Mouse (Mus musculus) ovary, postnatal 14 days (tissue): ENCODE data around the gene Celf2.

ENCODE experiments used
- DNase-seq: peaks from one replicate; pipeline ENCODE4 v3.0.0; 2022; ENCODE audit warnings: low spot score

The Celf2 gene

DNA sequence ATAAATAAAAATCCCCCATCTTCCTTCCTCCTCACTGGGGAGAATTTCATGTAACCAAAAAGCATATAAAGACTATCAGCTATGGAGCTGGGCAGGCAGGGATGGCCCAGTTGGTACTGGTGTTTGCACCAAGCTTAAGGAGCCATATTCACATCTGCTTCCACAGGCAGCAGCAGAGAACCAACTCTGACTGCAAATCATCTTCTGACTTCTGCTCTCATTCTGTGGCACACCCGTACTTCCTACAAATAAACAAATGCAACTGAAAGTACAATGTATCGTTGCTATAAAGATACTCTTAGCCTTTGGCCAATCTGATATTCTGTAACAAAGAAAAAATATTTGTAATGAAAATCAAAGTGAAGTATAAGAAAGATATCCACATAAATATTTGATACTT, 819.7 kb downstream of the Celf2 start:
- no peak for DNase-seq

DNA sequence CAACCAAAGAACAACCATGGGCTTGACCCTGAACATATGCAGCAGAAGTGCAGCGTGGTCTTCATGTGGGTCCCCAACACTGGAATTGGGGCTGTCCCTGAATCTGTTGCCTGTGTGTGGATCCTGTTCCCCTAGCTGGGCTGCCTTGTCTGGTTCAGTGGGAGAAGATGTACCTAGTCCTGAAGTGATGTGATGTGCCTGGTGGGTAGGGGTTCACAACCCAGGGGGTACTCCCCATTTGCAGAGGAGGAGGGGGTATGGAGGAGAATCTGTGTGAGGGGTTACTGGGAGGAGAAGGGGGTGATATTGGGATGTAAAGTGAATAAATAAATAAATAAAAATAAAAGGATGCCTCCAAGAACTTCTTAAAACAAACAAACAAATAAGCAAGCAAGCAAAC, 831.1 kb downstream of the Celf2 start:
- no peak for DNase-seq

DNA sequence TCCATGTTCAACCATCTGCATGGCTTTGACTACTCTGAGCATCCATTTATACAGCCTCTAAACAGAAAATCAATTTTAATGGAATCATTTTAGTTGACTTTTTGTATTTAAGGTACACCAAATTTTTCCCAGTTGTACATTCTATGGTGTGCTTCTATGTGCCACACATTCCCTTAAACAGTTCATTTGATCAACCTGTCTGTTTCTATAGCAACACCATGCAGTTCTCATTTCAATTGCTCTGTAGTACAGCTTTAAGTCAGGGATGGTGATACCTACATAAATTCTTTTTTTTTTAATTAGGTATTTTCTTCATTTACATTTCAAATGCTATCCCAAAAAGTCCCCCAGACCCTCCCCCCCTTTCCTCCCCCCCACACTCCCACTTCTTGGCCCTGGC, 831.9 kb downstream of the Celf2 start:
- DNase-seq = no peak

DNA sequence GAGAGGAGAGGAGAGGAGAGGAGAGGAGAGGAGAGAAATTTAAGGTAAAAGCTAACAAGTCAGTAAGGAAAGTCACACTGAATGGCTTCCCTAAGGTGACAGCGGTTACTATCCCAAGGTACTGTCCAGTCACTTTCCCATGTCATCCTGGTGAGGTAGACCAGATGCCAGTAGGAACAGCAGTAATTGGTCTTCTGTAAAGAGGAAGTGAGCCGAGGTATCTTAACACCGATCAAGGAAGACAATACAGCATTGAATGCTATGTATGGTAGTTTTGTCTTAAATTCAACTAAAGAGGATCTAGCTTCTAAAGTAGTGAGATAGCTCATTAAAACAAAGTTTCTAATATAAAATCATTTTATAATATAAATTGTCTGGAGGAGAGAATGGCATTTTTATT, 835.0 kb downstream of the Celf2 start:
- DNase-seq = no peak

DNA sequence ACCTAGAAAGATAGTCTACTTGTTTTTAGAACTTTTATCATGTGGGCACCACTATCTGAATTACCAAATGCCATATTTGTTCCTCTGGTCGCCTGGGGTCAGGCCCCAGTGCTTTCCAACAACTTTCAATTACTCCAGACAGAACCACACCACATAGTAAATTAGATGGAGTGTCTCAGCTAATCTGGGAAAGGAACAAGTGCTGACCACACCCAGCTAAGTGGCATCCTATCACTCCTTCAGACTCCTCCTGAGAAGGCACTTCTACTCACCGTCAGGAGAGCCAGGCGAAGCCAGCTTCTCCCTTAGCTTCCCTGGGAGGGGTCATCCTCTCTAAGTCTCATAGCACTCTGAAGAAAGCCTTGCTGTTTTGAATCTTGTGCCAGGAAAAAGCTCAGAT, 835.9 kb downstream of the Celf2 start:
- DNase-seq = no peak

DNA sequence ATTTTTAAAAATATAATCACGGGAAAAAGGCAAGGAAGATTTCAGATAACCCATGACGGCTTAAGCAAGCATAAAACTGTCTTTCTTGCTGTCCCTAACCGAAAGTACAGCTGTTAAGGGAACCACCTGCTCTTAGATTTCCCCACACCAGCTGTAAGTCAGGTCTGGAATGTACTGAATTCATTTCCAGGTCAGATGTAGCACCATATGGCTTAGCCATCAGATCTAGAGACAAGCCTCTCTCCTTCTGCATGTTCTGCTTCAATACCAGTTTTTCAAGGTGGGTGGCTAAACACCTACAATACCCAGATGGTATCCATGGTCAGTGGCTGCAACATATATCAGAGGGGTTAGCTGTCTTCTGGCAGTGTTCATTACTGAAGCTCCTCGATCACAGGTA, 841.8 kb downstream of the Celf2 start:
- no peak for DNase-seq

DNA sequence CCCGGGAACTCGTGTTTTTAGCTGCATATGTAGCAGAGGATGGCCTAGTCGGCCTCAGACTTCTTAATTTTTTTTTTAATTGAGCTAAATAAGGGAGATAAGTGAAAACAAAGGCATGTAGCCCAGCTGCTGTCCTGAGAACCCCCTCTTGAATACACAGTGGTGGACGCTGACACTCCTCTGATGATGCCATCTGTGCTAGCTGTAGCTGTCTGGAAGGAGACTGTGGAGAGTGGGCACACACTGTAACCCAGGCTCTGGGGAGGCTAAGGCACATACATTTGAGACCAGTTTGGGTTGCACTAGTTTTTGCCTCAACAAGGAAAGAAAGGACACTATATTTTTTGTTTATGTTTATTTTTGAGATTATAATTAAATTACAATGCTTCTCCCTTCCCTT, 849.5 kb downstream of the Celf2 start:
- DNase-seq = no peak

DNA sequence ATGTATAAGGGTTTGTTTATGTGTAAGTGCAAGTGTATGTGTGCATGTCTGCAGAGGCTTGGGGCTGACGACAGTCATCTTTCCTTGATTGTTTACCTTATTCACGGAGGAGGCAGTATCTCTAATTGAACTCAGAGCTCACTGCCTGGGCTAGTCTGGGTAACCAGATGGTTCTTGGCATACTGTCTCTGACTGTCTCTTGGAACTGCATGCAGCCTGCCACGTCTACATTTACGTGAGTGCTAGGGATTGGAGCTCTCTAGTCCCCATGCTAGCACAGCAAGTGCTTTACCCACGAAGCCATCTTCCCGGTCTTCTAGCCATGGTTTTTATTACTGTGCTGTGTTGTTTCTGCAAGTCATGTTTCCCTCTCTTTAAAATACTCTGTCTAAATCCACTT, 855.6 kb downstream of the Celf2 start:
- no peak for DNase-seq

DNA sequence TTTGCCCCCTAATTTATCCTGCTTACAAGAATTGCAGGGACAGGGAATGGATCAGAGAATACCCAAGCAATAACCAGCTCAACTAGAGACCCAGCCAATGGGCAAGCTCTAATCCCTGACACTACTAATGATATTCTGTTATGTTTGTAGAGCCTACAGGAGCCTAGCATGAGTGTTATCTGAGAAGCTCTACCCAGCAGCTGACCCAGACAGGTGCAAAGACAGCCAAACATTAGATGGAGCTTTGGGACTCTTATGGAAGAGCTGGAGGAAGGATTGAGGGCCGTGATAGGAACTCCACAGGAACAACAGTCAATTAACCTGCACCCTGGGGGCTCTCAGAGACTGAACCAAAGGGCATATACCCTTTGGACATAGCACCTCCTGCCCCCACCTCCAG, 857.7 kb downstream of the Celf2 start:
- no peak for DNase-seq

DNA sequence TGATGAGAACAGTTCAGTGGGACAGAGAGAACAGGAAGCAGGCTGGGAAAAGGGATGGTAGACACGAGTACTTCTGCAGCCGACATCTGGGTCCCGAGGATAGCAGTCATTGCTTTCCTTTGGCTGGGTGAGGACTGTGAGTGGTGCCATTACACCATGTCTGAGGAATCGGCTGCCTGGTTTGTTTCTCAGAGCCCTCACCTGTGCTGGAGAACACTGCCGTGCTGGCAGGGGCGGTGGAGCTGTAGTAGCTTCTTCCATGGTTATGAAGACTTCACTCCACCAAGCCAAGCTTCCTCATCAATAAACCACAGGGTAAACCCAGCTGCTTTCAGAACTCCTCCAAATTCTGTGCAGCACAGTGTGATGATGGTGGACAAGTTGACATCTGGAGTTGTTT, 860.5 kb downstream of the Celf2 start:
- DNase-seq = no peak

DNA sequence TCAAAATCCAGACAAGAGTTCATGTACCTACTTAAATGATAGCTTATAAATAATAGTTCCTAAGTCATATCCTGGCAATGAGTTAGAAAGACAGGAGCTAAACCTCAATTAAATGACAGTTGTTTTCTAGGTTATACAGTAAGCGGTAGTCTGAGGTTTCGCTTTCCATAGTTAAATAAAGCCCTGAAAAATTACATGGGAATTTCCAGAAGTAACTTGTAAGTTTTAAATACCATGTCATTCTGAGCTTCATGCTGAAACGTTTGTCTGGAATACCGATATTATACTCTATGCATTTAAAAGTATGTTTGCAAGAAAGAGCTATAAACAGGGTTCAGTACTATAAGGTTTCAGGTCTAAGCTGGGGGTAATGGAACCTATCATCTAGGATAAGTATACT, 862.3 kb downstream of the Celf2 start:
- no peak for DNase-seq

DNA sequence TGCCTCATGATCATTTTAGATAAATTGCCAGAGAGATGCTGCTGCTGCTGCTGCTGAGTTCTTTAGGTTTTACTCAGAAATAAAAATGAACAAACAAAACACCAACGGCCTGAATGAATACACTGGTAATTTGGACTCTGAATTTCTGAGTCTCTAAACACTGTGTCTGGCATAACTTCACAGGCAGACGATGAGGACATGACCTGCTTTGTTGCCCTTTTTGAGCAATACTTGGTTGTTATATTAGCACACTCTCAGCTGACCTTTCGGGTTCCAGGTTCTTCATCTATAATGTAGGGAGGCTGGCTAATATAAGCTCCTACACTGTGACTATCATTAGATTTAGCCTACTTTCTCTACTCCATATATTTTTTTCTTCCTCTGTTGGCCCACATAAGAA, 863.0 kb downstream of the Celf2 start:
- DNase-seq = no peak

DNA sequence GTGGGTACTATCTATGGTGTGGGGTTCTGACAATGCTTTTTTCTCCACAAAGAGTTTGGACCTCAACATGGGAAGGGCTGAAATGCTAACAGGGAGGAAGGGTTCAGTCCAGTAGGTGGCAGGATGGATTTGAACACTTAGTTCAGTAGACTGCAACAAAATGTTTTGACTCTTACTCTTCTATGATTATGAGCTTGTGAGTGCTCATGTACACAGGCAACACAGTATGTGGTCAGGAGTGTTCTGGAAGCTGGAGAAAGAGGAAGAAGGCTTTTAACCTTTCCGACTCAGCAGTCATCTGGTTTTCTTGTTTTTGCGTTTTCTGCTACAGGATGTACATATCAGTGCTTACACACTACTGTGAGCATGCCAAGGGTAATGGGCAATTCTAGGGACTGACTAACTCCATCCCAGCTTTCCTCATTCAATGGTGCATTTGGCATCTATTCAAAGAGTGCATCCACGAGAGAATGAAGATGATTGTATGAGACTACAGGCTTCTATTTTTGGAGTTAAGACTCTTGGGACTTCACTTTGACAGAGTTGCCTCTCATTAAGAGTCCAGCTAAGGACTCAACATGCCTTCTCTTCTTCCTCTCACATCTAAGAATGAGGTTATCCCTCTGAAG, 867.0 kb downstream of the Celf2 start:
- no peak for DNase-seq

DNA sequence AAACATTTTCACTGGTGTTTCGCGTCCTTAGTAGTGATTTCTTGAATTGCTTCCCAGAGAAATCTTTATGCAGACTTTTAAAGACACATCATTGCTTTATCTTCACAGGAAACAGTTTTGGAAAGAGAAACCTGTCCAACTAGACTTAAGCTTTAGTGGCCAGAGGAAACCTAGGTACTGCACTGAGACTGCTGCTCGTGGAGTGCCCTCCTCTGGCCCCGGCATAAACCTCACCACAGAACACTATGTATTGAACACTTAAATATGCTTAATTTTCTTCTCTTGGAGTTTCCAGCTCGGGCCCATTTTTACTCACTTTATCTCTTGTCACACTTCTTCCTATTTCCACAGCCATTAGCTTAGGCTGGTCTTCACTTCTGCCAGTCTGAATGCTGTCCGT, 870.0 kb downstream of the Celf2 start:
- no peak for DNase-seq

DNA sequence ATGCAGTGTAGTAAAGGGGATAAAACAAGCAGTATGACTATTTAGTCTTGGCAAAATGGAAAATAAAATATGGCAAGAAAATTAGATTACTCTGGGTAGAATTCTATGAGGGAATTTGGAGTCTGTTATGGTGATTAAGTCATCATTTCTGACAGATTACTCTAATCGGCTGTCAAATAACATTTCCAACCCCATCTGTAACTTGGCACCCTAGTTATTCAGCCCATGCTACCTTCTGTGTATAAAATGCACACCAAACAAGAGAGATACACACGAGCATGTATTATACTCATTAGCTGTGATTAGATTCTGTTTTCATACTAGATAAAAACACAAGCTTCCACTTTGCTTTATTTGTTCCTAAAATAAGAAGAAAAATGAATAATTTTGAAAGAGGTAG, 872.2 kb downstream of the Celf2 start:
- no peak for DNase-seq

DNA sequence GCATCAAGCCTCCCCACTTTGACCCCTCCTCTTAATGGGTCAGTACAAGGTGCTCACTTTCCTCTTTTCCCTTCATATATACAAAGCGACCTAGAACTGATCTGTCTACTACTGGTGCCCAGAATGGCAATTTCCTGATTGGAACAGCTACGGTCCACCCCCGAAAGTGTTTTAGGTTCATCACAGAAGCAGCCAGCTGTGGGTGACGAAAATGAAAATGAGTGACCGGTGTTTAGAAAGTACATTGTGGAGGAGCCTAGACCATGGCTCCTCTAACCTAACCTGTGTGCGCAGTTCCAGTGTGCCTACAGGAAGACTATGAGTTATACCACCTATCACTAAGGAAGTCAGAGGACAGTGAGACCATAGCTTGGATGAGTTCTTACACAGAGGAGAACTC, 874.5 kb downstream of the Celf2 start:
- no peak for DNase-seq

DNA sequence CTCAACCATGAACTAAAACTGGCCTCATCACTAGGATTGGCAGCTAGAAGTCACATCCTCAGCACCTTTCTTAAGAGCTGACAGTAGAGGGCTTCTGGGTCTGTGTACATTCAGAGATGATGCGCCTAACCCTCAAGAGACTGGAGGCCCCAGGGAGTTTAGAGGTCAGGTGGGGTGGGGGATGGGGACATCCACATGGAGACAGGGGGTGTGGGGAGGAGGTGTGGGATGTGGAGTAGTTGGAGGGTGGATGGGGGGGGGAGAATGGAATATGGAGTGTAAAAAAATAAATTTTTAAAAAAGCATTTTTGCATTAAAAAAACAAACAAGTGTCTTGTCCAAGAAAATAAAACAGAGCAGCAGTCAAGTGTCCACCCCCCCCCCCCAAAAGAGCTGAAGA, 876.2 kb downstream of the Celf2 start:
- no peak for DNase-seq

DNA sequence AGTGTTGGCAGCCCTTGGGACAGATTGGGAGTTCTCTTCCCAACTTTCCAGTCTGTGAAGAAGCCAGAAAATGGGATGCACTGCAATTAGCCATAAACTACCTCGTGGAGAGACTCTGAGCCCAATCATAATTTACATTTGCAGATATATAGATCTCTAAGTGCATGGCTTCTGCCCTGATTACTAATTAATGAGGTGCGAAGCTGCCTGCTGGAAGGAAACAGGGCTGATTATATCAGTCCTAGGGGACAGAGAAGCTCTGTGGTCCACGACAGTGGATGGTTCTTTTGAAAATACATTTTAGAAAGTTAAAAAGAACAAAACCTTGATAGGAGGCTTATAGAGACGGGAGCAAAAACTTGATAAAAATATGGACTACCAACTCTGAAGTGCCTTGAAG, 885.6 kb downstream of the Celf2 start:
- no peak for DNase-seq

DNA sequence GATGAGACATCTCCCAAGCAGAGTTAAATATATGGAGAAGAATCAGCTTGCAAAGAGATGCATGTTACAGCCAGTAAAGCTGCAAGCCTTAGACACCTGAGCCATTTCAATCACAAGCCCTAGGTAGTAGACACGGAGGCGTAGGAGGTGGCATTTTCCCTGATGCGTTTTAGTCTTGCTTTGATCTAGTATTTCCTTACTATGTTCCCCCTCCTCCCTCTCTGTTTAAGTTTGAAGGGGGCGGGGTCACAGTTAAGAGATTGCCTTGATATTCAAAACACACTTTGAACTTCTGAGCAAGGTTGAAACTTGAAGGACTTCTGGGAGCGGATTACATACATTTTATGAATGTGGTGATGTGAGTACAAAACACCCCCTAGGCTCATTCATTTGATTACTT, 887.3 kb downstream of the Celf2 start:
- no peak for DNase-seq

DNA sequence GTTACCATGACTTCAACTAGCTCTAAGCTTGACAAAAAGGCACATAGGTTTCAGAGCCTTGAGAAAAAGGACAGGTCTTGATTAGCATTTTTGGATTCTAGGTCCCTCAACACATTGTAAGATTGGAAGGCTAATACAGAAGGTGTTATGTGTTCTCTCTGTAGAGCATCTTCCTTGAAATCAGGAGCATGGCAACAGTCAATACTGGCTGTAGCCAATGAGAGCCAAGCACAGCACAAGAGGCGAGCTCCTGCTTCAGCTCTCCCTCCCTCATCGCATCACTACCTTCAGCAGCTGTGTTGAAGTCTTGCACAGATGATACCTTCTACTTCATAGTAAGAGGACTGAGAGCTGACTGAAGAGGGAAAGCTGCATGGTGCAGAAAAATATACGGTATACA, 890.5 kb downstream of the Celf2 start:
- no peak for DNase-seq

DNA sequence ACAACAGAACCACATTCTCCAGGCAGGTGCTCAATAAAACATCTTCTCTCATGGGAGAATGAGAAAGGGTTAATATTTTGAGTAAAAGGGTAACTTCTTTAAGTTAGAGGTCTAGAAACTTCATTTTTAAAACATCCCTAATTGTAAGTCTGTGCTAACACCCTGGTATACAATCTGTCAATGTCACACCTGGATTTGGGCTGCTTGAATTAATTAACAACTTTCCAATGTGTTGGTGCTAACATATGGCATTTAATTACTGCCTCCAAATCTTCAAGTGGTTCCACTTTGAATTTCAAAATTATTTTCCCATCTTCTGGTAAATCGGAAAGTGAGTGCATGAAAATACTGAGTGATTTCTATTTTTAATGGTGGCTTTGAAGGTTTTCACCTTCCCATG, 890.9 kb downstream of the Celf2 start:
- DNase-seq = no peak

DNA sequence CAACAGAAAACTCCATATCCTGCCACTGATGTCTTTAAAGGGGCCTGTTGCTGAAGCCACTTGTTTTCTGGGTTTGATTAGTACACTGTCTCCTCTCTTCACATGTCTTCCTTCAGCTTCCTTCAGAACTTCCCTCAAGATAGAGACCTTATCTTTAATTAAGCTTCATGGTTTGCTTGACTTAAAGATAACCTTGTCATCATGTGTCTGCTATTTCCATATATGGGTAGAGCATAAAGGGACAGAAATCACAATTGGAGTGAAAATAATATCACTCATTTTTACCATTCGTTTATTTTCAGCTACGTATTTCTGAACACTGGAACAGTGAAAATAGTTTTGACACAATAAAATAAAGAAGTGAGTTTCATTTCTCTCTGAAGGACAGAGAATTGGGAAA, 905.0 kb downstream of the Celf2 start:
- no peak for DNase-seq

DNA sequence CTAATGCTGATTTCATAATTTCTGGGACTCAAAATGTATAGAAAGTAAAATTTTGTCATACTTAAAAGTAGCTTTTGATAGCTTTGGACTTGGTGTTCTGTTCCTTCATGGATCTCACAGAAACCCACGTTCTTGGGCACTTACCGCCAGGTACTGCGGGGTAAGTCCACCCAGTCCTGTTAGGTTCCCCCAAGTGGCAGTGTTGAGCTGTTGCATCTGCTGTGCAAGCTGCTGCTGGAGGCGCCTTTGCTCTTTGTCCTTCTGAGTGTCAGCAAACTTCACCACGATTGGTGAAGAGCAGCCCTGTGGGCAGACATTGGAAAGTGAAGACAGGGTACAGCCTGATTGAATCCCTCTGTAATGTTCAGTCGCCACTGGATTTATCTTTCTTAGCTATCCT, 905.5 kb downstream of the Celf2 start:
- DNase-seq = no peak

DNA sequence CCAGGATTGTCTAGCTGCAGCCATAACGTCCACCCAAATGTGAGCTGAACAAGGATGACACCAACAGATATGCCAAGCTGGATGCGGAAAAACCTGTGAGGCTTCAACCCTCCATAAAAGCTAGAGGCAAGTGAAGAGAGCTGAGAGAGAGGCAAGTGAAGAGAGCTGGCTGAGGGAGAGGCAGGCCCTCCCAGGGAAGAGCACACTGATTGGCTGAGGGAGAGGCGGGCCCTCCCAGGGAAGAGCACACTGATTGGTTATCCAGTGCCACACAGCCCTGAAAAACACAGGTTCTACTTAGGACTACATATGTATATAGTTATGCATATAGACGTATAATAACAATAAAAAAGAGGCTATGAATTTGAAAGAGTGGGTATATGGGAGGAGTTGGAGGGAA, 907.2 kb downstream of the Celf2 start:
- no peak for DNase-seq

DNA sequence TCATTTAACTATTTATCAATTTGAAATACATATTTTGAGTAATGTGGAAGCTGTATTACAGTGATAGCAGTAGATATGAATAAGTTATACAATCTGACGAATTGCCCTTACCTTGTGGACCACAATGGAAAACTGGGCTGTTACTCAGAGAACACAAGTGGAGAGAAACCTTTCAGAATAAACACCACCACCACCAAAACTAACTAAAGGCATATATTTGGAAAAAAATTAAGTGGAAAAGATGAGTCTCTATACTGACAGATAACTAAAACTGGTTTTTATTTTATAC, 910.5 kb downstream of the Celf2 start:
- no peak for DNase-seq
